Mouse (Mus musculus) neural tube, embryonic 13.5 days (tissue): ENCODE measurements at regions not wholly inside any gene's neighbourhood (a gene's known extent, or its start where the extent isn't known, plus 50 kb on each side); places are given as distances from the start of the nearest gene placed in this dataset.

Experiments used
- ATAC-seq: fragments of 200-750 bp; cut with Nextera tagmentation; 2 replicates; pipeline ENCODE4 v1.8.0; 2017; ENCODE audit warnings: low read depth, mild to moderate bottlenecking, moderate TSS enrichment, moderate library complexity
- H3K27ac ChIP-seq: fragments of 300-500 bp; sonication (generic); replicated peaks from 2 replicates; pipeline ENCODE4 v1.5.1; 2015; ENCODE audit warnings: moderate library complexity, mild to moderate bottlenecking, inconsistent platforms
- H3K27me3 ChIP-seq: fragments of 300-500 bp; sonication (generic); 2 replicates; pipeline ENCODE4 v1.6.1; 2015; ENCODE audit warnings: mild to moderate bottlenecking, inconsistent platforms
- H3K36me3 ChIP-seq: fragments of 300-500 bp; sonication (generic); 2 replicates; pipeline ENCODE4 v1.6.1; 2015; ENCODE audit warnings: mild to moderate bottlenecking, inconsistent platforms
- H3K4me1 ChIP-seq: fragments of 300-500 bp; sonication (generic); replicated peaks from 2 replicates; pipeline ENCODE4 v1.6.1; 2015; ENCODE audit warnings: inconsistent platforms
- H3K4me2 ChIP-seq: fragments of 300-500 bp; sonication (generic); 2 replicates; pipeline ENCODE4 v1.6.1; 2015; ENCODE audit warnings: inconsistent platforms, mild to moderate bottlenecking, moderate library complexity
- H3K4me3 ChIP-seq: fragments of 300-500 bp; sonication (generic); 2 replicates; pipeline ENCODE4 v1.5.1; 2015; ENCODE audit warnings: mild to moderate bottlenecking, inconsistent platforms
- H3K9ac ChIP-seq: fragments of 300-500 bp; sonication (generic); 2 replicates; pipeline ENCODE4 v1.6.1; 2015; ENCODE audit warnings: moderate library complexity, mild to moderate bottlenecking, inconsistent platforms
- H3K9me3 ChIP-seq: fragments of 300-500 bp; sonication (generic); 2 replicates; pipeline ENCODE4 v1.6.1; 2016; ENCODE audit warnings: inconsistent platforms
- WGBS: fragments of 180-500 bp; shearing (Covaris S2); methylation state at CpG from one replicate; pipeline ENCODE4 v1.1.7; 2015; 5-methylcytosine and 5-hydroxymethylcytosine counted together

- no peaks in the 10 kb centered on the region for H3K36me3 ChIP-seq
- WGBS, result 58% methylated on average over 11 of the region's 11 CpGs
- H3K27ac ChIP-seq, result no peak overlapping the region
- no peaks in the 10 kb centered on the region for H3K27me3 ChIP-seq
- no peak for ATAC-seq
- no peak overlapping the region for H3K9ac ChIP-seq
- no peak overlapping the region for H3K4me3 ChIP-seq
- peaks cover 14% of the 10 kb centered on the region; the same call in 1 of the 2 replicates for H3K4me1 ChIP-seq
- H3K9me3 ChIP-seq, result no peaks in the 10 kb centered on the region
- H3K4me2 ChIP-seq, result no peak overlapping the region
Observed at GRCm38 (mm10) chr2:28325502-28325901, 121.1 kb upstream of the Ppp1r26 start.

- WGBS, result 73% methylated on average over 6 of the region's 6 CpGs
- H3K4me1 ChIP-seq, result peaks cover 14% of the 10 kb centered on the region; the same call in 1 of the 2 replicates
Observed at GRCm38 (mm10) chr2:28326056-28326455, 120.5 kb upstream of the Ppp1r26 start.

GRCm38 (mm10) chr2:28326682-28327081, 119.9 kb upstream of the Ppp1r26 start:
- Histone ChIP-seq H3K36me3 (no peaks in the 10 kb centered on the region), H3K9me3 (no peaks in the 10 kb centered on the region), H3K27me3 (no peaks in the 10 kb centered on the region), H3K27ac (no peak overlapping the region), H3K4me2 (no peak overlapping the region), H3K4me1 (peaks cover 14% of the 10 kb centered on the region; the same call in 1 of the 2 replicates), H3K9ac (no peak overlapping the region), H3K4me3 (no peak overlapping the region)
- ATAC-seq, result no peak
- 89% methylated on average over 3 of the region's 3 CpGs for WGBS

More at GRCm38 (mm10) chr2:28326056-28326455, 120.5 kb upstream of the Ppp1r26 start:
- no peak overlapping the region for H3K27ac ChIP-seq
- H3K36me3 ChIP-seq, result no peaks in the 10 kb centered on the region
- no peak overlapping the region for H3K4me2 ChIP-seq
- no peak overlapping the region for H3K9ac ChIP-seq
- no peak overlapping the region for H3K4me3 ChIP-seq
- no peaks in the 10 kb centered on the region for H3K9me3 ChIP-seq
- H3K27me3 ChIP-seq, result no peaks in the 10 kb centered on the region
- ATAC-seq, result no peak

- Histone ChIP-seq H3K4me3 (no peak overlapping the region), H3K27ac (no peak overlapping the region; the same call in 1 of the 2 replicates), H3K4me2 (no peak overlapping the region), H3K9me3 (no peaks in the 10 kb centered on the region), H3K27me3 (no peaks in the 10 kb centered on the region), H3K36me3 (no peaks in the 10 kb centered on the region), H3K4me1 (peaks cover 14% of the 10 kb centered on the region; the same call in 1 of the 2 replicates), H3K9ac (no peak overlapping the region)
- no peak for ATAC-seq
- WGBS, result 60% methylated on average over 5 of the region's 5 CpGs
Observed at GRCm38 (mm10) chr2:28329130-28329529, 117.5 kb upstream of the Ppp1r26 start.

GRCm38 (mm10) chr2:28335141-28335789, 111.3 kb upstream of the Ppp1r26 start:
- ATAC-seq, result peak; percentile 47; the same call in 1 of the 2 replicates

GRCm38 (mm10) chr2:28335810-28336209, 110.8 kb upstream of the Ppp1r26 start:
- Histone ChIP-seq H3K27ac (no peak overlapping the region), H3K27me3 (no peaks in the 10 kb centered on the region), H3K4me1 (peaks cover 25% of the 10 kb centered on the region), H3K4me2 (no peak overlapping the region), H3K4me3 (no peak overlapping the region), H3K9ac (no peak overlapping the region), H3K36me3 (no peaks in the 10 kb centered on the region), H3K9me3 (no peaks in the 10 kb centered on the region)
- ATAC-seq, result no peak
- 61% methylated on average over 3 of the region's 3 CpGs for whole genome bisulfite sequencing

More at GRCm38 (mm10) chr2:28335141-28335789, 111.3 kb upstream of the Ppp1r26 start:
- Histone ChIP-seq H3K4me1 (peaks cover 25% of the 10 kb centered on the region), H3K4me3 (no peak overlapping the region), H3K27me3 (no peaks in the 10 kb centered on the region), H3K4me2 (0 out of 2 replicates have a peak overlapping the region, but pooled peaks have one; percentile 7), H3K9ac (no peak overlapping the region), H3K9me3 (no peaks in the 10 kb centered on the region), H3K27ac (no peak overlapping the region), H3K36me3 (no peaks in the 10 kb centered on the region)
- 31% methylated on average over 9 of the region's 9 CpGs for WGBS

GRCm38 (mm10) chr2:28336349-28337309, 110.0 kb upstream of the Ppp1r26 start:
- H3K4me1 ChIP-seq, result peaks cover 25% of the 10 kb centered on the region
- no peaks in the 10 kb centered on the region for H3K9me3 ChIP-seq
- no peak for ATAC-seq
- no peak overlapping the region for H3K4me3 ChIP-seq
- no peak overlapping the region for H3K27ac ChIP-seq
- H3K27me3 ChIP-seq, result no peaks in the 10 kb centered on the region
- 67% methylated on average over 17 of the region's 17 CpGs for WGBS
- no peak overlapping the region for H3K4me2 ChIP-seq
- H3K9ac ChIP-seq, result no peak overlapping the region
- H3K36me3 ChIP-seq, result no peaks in the 10 kb centered on the region

GRCm38 (mm10) chr2:28337561-28337960, 109.0 kb upstream of the Ppp1r26 start:
- Histone ChIP-seq H3K9me3 (no peaks in the 10 kb centered on the region), H3K36me3 (no peaks in the 10 kb centered on the region), H3K27me3 (no peaks in the 10 kb centered on the region), H3K4me2 (no peak overlapping the region), H3K9ac (no peak overlapping the region), H3K4me1 (peaks cover 25% of the 10 kb centered on the region), H3K4me3 (no peak overlapping the region), H3K27ac (no peak overlapping the region)
- 83% methylated on average over 5 of the region's 5 CpGs for WGBS
- no peak for ATAC-seq

- no peaks in the 10 kb centered on the region for H3K27me3 ChIP-seq
- 98% methylated on average over 2 of the region's 2 CpGs for WGBS
- no peak overlapping the region for H3K27ac ChIP-seq
- no peak overlapping the region for H3K9ac ChIP-seq
- H3K4me2 ChIP-seq, result no peak overlapping the region
- no peak overlapping the region for H3K4me3 ChIP-seq
- H3K36me3 ChIP-seq, result no peaks in the 10 kb centered on the region
- H3K4me1 ChIP-seq, result peaks cover 10% of the 10 kb centered on the region
- no peaks in the 10 kb centered on the region for H3K9me3 ChIP-seq
- ATAC-seq, result no peak
Observed at GRCm38 (mm10) chr2:28341304-28341703, 105.3 kb upstream of the Ppp1r26 start.

GRCm38 (mm10) chr2:28348453-28348852, 98.1 kb upstream of the Ppp1r26 start:
- H3K4me1 ChIP-seq, result no peaks in the 10 kb centered on the region
- no peak overlapping the region for H3K9ac ChIP-seq
- H3K27me3 ChIP-seq, result no peaks in the 10 kb centered on the region
- 62% methylated on average over 4 of the region's 4 CpGs for WGBS
- H3K4me3 ChIP-seq, result no peak overlapping the region
- H3K27ac ChIP-seq, result no peak overlapping the region
- H3K4me2 ChIP-seq, result no peak overlapping the region
- H3K9me3 ChIP-seq, result no peaks in the 10 kb centered on the region
- no peak for ATAC-seq
- H3K36me3 ChIP-seq, result no peaks in the 10 kb centered on the region

GRCm38 (mm10) chr2:28349911-28350310, 96.7 kb upstream of the Ppp1r26 start:
- no peak for ATAC-seq
- H3K4me2 ChIP-seq, result no peak overlapping the region
- no peaks in the 10 kb centered on the region for H3K9me3 ChIP-seq
- 82% methylated on average over 8 of the region's 8 CpGs for WGBS
- H3K9ac ChIP-seq, result no peak overlapping the region
- H3K27me3 ChIP-seq, result no peaks in the 10 kb centered on the region
- H3K27ac ChIP-seq, result no peak overlapping the region
- no peak overlapping the region for H3K4me3 ChIP-seq
- H3K4me1 ChIP-seq, result no peaks in the 10 kb centered on the region
- H3K36me3 ChIP-seq, result no peaks in the 10 kb centered on the region

GRCm38 (mm10) chr2:28351445-28351844, 95.2 kb upstream of the Ppp1r26 start:
- H3K9ac ChIP-seq, result no peak overlapping the region
- no peak overlapping the region for H3K4me2 ChIP-seq
- 91% methylated on average over 10 of the region's 10 CpGs for WGBS
- no peak overlapping the region for H3K4me3 ChIP-seq
- H3K27ac ChIP-seq, result no peak overlapping the region
- H3K36me3 ChIP-seq, result no peaks in the 10 kb centered on the region
- no peaks in the 10 kb centered on the region for H3K27me3 ChIP-seq
- ATAC-seq, result no peak
- no peaks in the 10 kb centered on the region for H3K9me3 ChIP-seq
- H3K4me1 ChIP-seq, result no peaks in the 10 kb centered on the region
